Mouse (Mus musculus) MEL (cell line): ENCODE data around the gene Chrdl2. TPM values are rescaled to one million over a fixed set of nuclear protein-coding genes. Genes with fewer than 3 reads are reported as not detected.

ENCODE experiments used
- DNase-seq: peaks from one replicate; pipeline ENCODE4 v3.0.0; 2011; ENCODE audit warnings: low read depth, low spot score
- H3K27ac ChIP-seq: 2 replicates; pipeline ENCODE4 v1.5.1; 2012; ENCODE audit warnings: low read depth, mild to moderate bottlenecking, control low read depth, low read length, moderate library complexity; ENCODE audit not compliant: control insufficient read depth
- H3K27me3 ChIP-seq, 2 experiments: fragments of 150-350 bp in 1 of 2; sonication (generic) in 1 of 2; 2 replicates each; pipeline ENCODE4 v1.6.1; 2012; ENCODE audit warnings: low read length in 2 of 2, mild to moderate bottlenecking in 2 of 2, improper control_type of control experiment in 1 of 2, moderate library complexity in 1 of 2; ENCODE audit not compliant: insufficient read depth in 2 of 2, control insufficient read depth in 1 of 2
- H3K36me3 ChIP-seq, 2 experiments: 2 replicates each; pipeline ENCODE4 v1.6.1; 2012 to 2014; ENCODE audit warnings: low read length in 2 of 2, improper control_type of control experiment in 1 of 2, inconsistent platforms in 1 of 2, mild to moderate bottlenecking in 1 of 2; ENCODE audit not compliant: insufficient read depth in 2 of 2, control insufficient read depth in 1 of 2
- H3K4me1 ChIP-seq, 2 experiments: fragments of 150-350 bp in 1 of 2; sonication (generic) in 1 of 2; 2 replicates each; pipeline ENCODE4 v1.6.1; 2012; ENCODE audit warnings: low read length in 2 of 2, improper control_type of control experiment in 1 of 2, mild to moderate bottlenecking in 1 of 2; ENCODE audit not compliant: insufficient read depth in 2 of 2, control insufficient read depth in 1 of 2
- H3K4me3 ChIP-seq, 2 experiments: fragments of 150-350 bp in 1 of 2; sonication (generic) in 1 of 2; 2 replicates each; pipeline ENCODE4 v1.5.1; 2012; ENCODE audit warnings: low read depth in 2 of 2, low read length in 2 of 2, mild to moderate bottlenecking in 2 of 2, moderate library complexity in 2 of 2, control low read depth in 1 of 2, improper control_type of control experiment in 1 of 2; ENCODE audit not compliant: control insufficient read depth in 1 of 2, insufficient read depth in 1 of 2
- H3K79me2 ChIP-seq: 2 replicates; pipeline ENCODE4 v1.6.1; 2012; ENCODE audit warnings: mild to moderate bottlenecking, low read length, moderate library complexity; ENCODE audit not compliant: control insufficient read depth, poor library complexity, insufficient read depth
- H3K9ac ChIP-seq: 2 replicates; pipeline ENCODE4 v1.6.1; 2012; ENCODE audit warnings: low read depth, mild to moderate bottlenecking, control low read depth, low read length, moderate library complexity; ENCODE audit not compliant: control insufficient read depth, poor library complexity, severe bottlenecking
- H3K9me3 ChIP-seq: fragments of 150-350 bp; sonication (generic); replicated peaks from 2 replicates; pipeline ENCODE4 v1.6.1; 2012; ENCODE audit warnings: mild to moderate bottlenecking, low read length, improper control_type of control experiment, moderate library complexity; ENCODE audit not compliant: insufficient read depth
- BHLHE40 ChIP-seq: IDR thresholded peaks from 2 replicates; pipeline ENCODE4 v1.6.1; 2012; ENCODE audit warnings: low read depth, mild to moderate bottlenecking, inconsistent platforms, low read length, improper control_type of control experiment, borderline replicate concordance
- CHD2 ChIP-seq: IDR thresholded peaks from 2 replicates; pipeline ENCODE4 v1.6.1; 2011; ENCODE audit warnings: low read length, improper control_type of control experiment
- CTCF ChIP-seq, 3 experiments: IDR thresholded peaks in 2 of 3; conservative IDR thresholded peaks in 1 of 3; 2 replicates each; pipeline ENCODE4 v1.5.1; 2011 to 2012; ENCODE audit warnings: low read length in 3 of 3, low read depth in 2 of 3, mild to moderate bottlenecking in 2 of 3, improper control_type of control experiment in 1 of 3, inconsistent platforms in 1 of 3, mixed read lengths in 1 of 3, moderate library complexity in 1 of 3; ENCODE audit not compliant: control insufficient read depth in 1 of 3, insufficient read depth in 1 of 3, poor library complexity in 1 of 3, severe bottlenecking in 1 of 3
- E2F4 ChIP-seq: IDR thresholded peaks from 2 replicates; pipeline ENCODE4 v1.6.1; 2011; ENCODE audit warnings: low read depth, low read length, improper control_type of control experiment, borderline replicate concordance
- ELF1 ChIP-seq: IDR thresholded peaks from 2 replicates; pipeline ENCODE4 v1.6.1; 2014; ENCODE audit warnings: low read depth, mild to moderate bottlenecking, inconsistent platforms, low read length, improper control_type of control experiment, moderate library complexity
- EP300 ChIP-seq, 2 experiments: IDR thresholded peaks; 2 replicates each; pipeline ENCODE4 v1.6.1; 2011; ENCODE audit warnings: improper control_type of control experiment in 2 of 2, low read length in 2 of 2, low read depth in 1 of 2, mild to moderate bottlenecking in 1 of 2
- GABPA ChIP-seq: IDR thresholded peaks from 2 replicates; pipeline ENCODE4 v1.6.1; 2012; ENCODE audit warnings: low read depth, mild to moderate bottlenecking, inconsistent platforms, low read length, improper control_type of control experiment, moderate library complexity
- GATA1 ChIP-seq: IDR thresholded peaks from 2 replicates; pipeline ENCODE4 v1.6.1; 2011; ENCODE audit warnings: low read depth, low read length, improper control_type of control experiment
- JUND ChIP-seq: IDR thresholded peaks from 2 replicates; pipeline ENCODE4 v1.6.1; 2011; ENCODE audit warnings: low read depth, mild to moderate bottlenecking, improper control_type of control experiment, low read length
- KAT2A ChIP-seq: conservative IDR thresholded peaks from 2 replicates; pipeline ENCODE4 v1.6.1; 2012; ENCODE audit warnings: low read depth, low read length, improper control_type of control experiment, inconsistent platforms
- MAFK ChIP-seq: IDR thresholded peaks from 2 replicates; pipeline ENCODE4 v1.6.1; 2011; ENCODE audit warnings: low read depth, mild to moderate bottlenecking, low read length, improper control_type of control experiment, borderline replicate concordance
- MAZ ChIP-seq: IDR thresholded peaks from 2 replicates; pipeline ENCODE4 v1.6.1; 2012; ENCODE audit warnings: low read depth, mild to moderate bottlenecking, inconsistent platforms, low read length, improper control_type of control experiment
- MXI1 ChIP-seq: IDR thresholded peaks from 2 replicates; pipeline ENCODE4 v1.6.1; 2011; ENCODE audit warnings: mild to moderate bottlenecking, low read depth, low read length, improper control_type of control experiment
- MYB ChIP-seq: IDR thresholded peaks from 2 replicates; pipeline ENCODE4 v1.6.1; 2011; ENCODE audit warnings: mild to moderate bottlenecking, low read depth, low read length, improper control_type of control experiment
- MYC ChIP-seq: IDR thresholded peaks from 2 replicates; pipeline ENCODE4 v1.6.1; 2011; ENCODE audit warnings: low read depth, mild to moderate bottlenecking, low read length, improper control_type of control experiment, moderate library complexity
- NELFE ChIP-seq: IDR thresholded peaks from 2 replicates; pipeline ENCODE4 v1.6.1; 2011; ENCODE audit warnings: low read depth, low read length, improper control_type of control experiment
- NRF1 ChIP-seq: IDR thresholded peaks from 2 replicates; pipeline ENCODE4 v1.6.1; 2014; ENCODE audit warnings: low read depth, mild to moderate bottlenecking, inconsistent platforms, low read length, improper control_type of control experiment, moderate library complexity; ENCODE audit not compliant: poor library complexity, insufficient read depth, severe bottlenecking
- POLR2A ChIP-seq, 2 experiments: IDR thresholded peaks; 2 replicates each; pipeline ENCODE4 v1.6.1; 2011 to 2012; ENCODE audit warnings: low read length in 2 of 2, mild to moderate bottlenecking in 2 of 2, control low read depth in 1 of 2, improper control_type of control experiment in 1 of 2, low read depth in 1 of 2, moderate library complexity in 1 of 2; ENCODE audit not compliant: control insufficient read depth in 1 of 2, insufficient read depth in 1 of 2, poor library complexity in 1 of 2
- POLR2AphosphoS2 ChIP-seq: IDR thresholded peaks from 2 replicates; pipeline ENCODE4 v1.6.1; 2011; ENCODE audit warnings: low read length, improper control_type of control experiment
- POLR2AphosphoS5 ChIP-seq: IDR thresholded peaks from 2 replicates; pipeline ENCODE4 v1.6.1; 2012; ENCODE audit warnings: low read depth, borderline replicate concordance, mild to moderate bottlenecking, inconsistent platforms, low read length, moderate library complexity, mixed read lengths
- RAD21 ChIP-seq: IDR thresholded peaks from 2 replicates; pipeline ENCODE4 v1.6.1; 2011; ENCODE audit warnings: mild to moderate bottlenecking, low read depth, low read length, improper control_type of control experiment
- SIN3A ChIP-seq: IDR thresholded peaks from 2 replicates; pipeline ENCODE4 v1.6.1; 2012; ENCODE audit warnings: low read length, improper control_type of control experiment, inconsistent platforms
- SMC3 ChIP-seq: IDR thresholded peaks from 2 replicates; pipeline ENCODE4 v1.6.1; 2011; ENCODE audit warnings: low read depth, low read length, improper control_type of control experiment
- TAL1 ChIP-seq: IDR thresholded peaks from 2 replicates; pipeline ENCODE4 v1.6.1; 2012; ENCODE audit warnings: mild to moderate bottlenecking, inconsistent platforms, low read length, moderate library complexity, mixed read lengths
- TBP ChIP-seq: IDR thresholded peaks from 2 replicates; pipeline ENCODE4 v1.8.0; 2011; ENCODE audit warnings: low read depth, low read length, improper control_type of control experiment
- UBTF ChIP-seq: IDR thresholded peaks from 2 replicates; pipeline ENCODE4 v1.6.1; 2012; ENCODE audit warnings: low read depth, mild to moderate bottlenecking, inconsistent platforms, low read length, improper control_type of control experiment, moderate library complexity, borderline replicate concordance; ENCODE audit not compliant: insufficient read depth
- USF1 ChIP-seq: IDR thresholded peaks from 2 replicates; pipeline ENCODE4 v1.6.1; 2014; ENCODE audit warnings: low read depth, mild to moderate bottlenecking, inconsistent platforms, low read length, improper control_type of control experiment, moderate library complexity
- ZC3H11A ChIP-seq: IDR thresholded peaks from 2 replicates; pipeline ENCODE4 v1.6.1; 2012; ENCODE audit warnings: low read depth, mild to moderate bottlenecking, inconsistent platforms, low read length, improper control_type of control experiment
- ZKSCAN1 ChIP-seq: IDR thresholded peaks from 2 replicates; pipeline ENCODE4 v1.6.1; 2012; ENCODE audit warnings: low read depth, mild to moderate bottlenecking, inconsistent platforms, low read length, improper control_type of control experiment, moderate library complexity
- polyA plus RNA-seq, 2 experiments: library from polyadenylated mRNA; stranded (reverse) in 1 of 2; unstranded in 1 of 2; fragments of >175 nt in 1 of 2; fragments of >200 nt in 1 of 2; gene quantifications; 2 replicates each; pipeline versions ENCODE4 v1.2.1 to v1.2.4; 2012; ENCODE audit warnings: low replicate concordance in 2 of 2, low read depth in 1 of 2; ENCODE audit not compliant: insufficient read length in 2 of 2, insufficient read depth in 1 of 2, missing spikeins in 1 of 2
- total RNA-seq: library from RNA; depleted of rRNA; stranded (reverse); fragments of 300-350 nt; gene quantifications from 2 replicates; pipeline ENCODE4 v1.2.3, GENCODE M21; 2012

Chrdl2 gene
- total and polyA plus RNA-seq, 3 experiments: 0.08 TPM; not detected in 2

DNA sequence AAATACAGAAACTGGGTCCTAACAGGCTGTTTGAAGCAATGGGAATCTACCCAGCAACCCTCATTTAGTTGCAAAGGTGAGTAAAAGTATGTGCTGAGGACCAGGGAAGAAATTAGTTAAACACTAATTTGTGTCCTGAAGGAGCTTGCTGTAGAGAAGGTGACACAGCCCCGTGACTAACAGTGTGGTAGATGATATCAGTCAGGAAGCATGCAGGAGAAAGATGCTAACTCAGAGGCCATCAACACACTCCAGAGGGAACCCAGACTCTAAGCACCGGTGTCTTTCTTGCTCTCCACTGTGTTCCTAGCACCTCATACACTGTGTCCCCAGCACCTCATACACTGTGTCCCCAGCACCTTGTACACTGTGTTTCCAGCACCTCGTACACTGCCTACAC lies 7.3 kb upstream of the Chrdl2 start:
- TF ChIP-seq KAT2A (no peak), EP300 (IDR thresholded peaks at IDR 0.05; ENCODE audit: low read depth in 1 of 2, low read length in 2 of 2) (peak; percentile 8 to 44; a peak in 1 of 4 replicates), MAFK (no peak), GATA1 (peak; percentile 64)
- TF ChIP-seq, all 39 proteins: peak for 2
- Histone ChIP-seq H3K27ac (no peak overlapping the region), H3K79me2 (no peaks in the 10 kb centered on the region), H3K9me3 (no peaks in the 10 kb centered on the region), H3K9ac (no peak overlapping the region), H3K4me1 (peaks cover 0 to 20% of the 10 kb centered on the region in 2 experiments; a peak in 2 of 4 replicates), H3K4me3 (no peak overlapping the region), H3K36me3 (peaks cover 0 to 17% of the 10 kb centered on the region in 2 experiments; a peak in 2 of 4 replicates), H3K27me3 (no peaks in the 10 kb centered on the region)
- DNase-seq: peak; percentile 56

GRCm38 (mm10) chr7:100003781-100004180 lies 2.2 kb upstream of the Chrdl2 start:
- Histone ChIP-seq H3K4me1 (peaks cover 0 to 6% of the 10 kb centered on the region in 2 experiments; a peak in 2 of 4 replicates), H3K27me3 (peaks cover 6 to 7% of the 10 kb centered on the region in 2 experiments), H3K9me3 (no peaks in the 10 kb centered on the region), H3K9ac (no peak overlapping the region), H3K36me3 (peaks cover 0 to 5% of the 10 kb centered on the region in 2 experiments; a peak in 1 of 4 replicates), H3K79me2 (no peaks in the 10 kb centered on the region), H3K4me3 (no peak overlapping the region), H3K27ac (no peak overlapping the region)
- DNase-seq: peak; percentile 61
- TF ChIP-seq JUND (no peak), KAT2A (no peak), TBP (no peak), MAZ (no peak), ZC3H11A (peak; percentile 58), USF1 (no peak), GATA1 (no peak), MAFK (no peak), E2F4 (no peak), ELF1 (no peak), GABPA (no peak), NRF1 (no peak), TAL1 (no peak), POLR2AphosphoS2 (no peak), CHD2 (no peak), MYC (0 out of 2 replicates have a peak, but pooled peaks have one; percentile 21), CTCF (IDR thresholded peaks at IDR 0.05 in 2 of 3, conservative IDR thresholded peaks at IDR 0.05 in 1 of 3; ENCODE audit: control insufficient read depth in 1 of 3, insufficient read depth in 1 of 3, low read depth in 2 of 3, low read length in 3 of 3, poor library complexity in 1 of 3, severe bottlenecking in 1 of 3) (peak; percentile 66 to 67 (median 67)), SMC3 (peak; percentile 61), RAD21 (peak; percentile 60), BHLHE40 (no peak), POLR2AphosphoS5 (no peak), SIN3A (no peak), ZKSCAN1 (no peak), POLR2A (IDR thresholded peaks at IDR 0.05; ENCODE audit: control insufficient read depth in 1 of 2, insufficient read depth in 1 of 2, low read depth in 1 of 2, low read length in 2 of 2, poor library complexity in 1 of 2) (no peak), NELFE (no peak), UBTF (no peak), MXI1 (no peak), MYB (no peak)
